Mouse (Mus musculus): ENCODE results near the gene Ppat.
A peak's percentile ranks its signal among the peaks of the same experiment; 100 is the strongest.
"Not testable (repeated sequence)": the region's sequence is repeated elsewhere in the genome, so short reads cannot be mapped to it uniquely, and the experiment has no call there.

Ppat gene

DNA sequence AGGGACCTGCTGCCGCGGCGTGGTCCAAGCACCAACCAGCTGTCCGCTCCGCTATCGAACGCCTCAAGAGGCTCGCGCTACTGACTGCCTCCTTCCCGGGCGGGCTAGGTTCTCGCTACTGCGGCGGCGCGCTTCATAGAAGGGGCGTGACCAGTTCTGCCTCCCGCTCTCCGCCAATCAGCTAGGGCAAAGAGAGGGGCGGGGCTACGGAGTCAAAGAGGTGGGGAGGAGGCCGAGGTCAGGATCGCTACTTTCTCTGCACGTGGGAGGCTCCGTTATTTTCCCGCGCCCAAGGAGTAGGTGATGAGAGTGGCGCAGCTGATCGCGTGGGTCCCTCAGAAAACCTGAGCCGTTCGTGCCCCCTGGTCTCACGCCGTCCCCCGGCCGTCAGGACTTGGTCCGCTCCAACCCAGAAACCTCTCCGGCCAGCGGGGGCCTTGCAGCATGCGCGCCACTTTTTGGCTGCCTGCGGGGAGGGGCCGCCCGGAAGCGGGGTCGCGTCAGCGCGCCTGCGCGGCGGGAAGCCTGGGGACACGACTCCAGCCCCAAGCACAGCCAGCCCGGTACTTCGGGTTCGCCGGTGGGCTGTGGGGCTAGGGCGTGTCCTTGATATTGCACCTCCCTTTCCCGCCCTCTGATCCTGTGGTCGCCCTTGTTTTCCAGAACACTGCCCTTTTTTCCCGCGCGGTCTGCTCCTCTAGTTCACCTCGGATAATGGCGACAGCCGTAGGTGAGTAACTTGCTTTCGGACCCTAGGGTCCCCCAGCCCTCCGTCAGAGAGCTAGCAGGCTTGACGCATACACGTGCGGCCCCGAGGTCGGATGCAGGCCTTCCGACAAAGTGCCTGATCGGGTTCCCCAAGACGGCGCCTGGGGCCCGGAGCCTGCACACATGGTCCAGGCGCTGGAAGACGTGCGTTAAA is at the start of gene Ppat, which contains the start of gene Paics:
Ppat (minus strand) TSS at position 473 of the 922 bp plus-strand sequence.
Paics (plus strand) TSS at position 202 of the 922 bp plus-strand sequence.
- peak; percentile 94 for DNase-seq (ENCODE audit: low spot score)

DNA sequence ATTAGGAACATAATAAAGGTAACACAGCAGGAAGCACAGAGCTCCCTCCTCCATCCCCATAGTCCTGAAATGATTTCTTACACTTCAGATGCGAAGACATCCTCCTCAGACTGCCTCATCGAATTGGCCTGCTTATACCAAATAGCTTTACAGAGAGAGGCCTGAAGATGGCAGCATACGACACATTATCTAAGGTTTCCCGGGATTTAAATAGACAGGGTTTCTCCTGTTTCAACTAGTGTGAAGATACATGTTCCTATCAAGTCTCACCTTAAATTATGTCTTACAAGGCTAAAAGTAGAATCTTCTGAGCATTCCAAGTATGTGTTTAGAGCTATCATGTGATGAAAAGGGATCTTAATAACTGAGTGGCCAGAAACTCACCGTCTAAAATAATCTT is 47.0 kb upstream of the Ppat start:
- DNase-seq (ENCODE audit: low spot score) = no peak

DNA sequence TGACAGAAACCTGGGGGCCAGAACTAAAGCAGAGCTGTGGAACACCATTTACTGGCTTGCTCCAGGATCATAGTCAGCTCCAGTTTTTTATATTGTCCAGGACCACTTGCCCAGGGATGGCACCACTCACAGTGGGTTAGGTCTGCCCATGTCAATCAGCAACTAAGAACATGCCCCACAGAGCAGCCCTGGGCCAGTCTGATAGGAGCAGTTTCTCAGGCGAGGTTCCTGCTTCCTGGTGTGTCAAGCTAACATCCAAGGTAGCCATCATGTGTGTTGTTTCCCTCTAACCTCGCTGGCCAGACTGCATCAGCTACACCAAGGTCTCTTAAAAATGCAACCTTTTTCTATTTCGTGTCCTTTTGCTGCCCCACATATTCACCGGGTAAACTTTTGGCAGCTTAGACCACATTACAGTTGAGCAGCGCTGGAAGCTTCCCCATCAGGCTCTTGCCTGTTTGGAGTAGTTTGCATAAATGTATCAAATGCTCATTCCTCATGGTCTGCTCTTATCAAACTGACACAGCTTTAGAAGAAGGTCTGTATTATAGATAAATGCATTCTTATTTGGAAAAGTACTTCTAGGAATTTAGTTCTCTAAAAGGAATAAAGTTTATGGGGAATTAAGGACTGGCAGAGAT is 41.9 kb upstream of the Ppat start:
- DNase-seq (ENCODE audit: low spot score) = no peak

DNA sequence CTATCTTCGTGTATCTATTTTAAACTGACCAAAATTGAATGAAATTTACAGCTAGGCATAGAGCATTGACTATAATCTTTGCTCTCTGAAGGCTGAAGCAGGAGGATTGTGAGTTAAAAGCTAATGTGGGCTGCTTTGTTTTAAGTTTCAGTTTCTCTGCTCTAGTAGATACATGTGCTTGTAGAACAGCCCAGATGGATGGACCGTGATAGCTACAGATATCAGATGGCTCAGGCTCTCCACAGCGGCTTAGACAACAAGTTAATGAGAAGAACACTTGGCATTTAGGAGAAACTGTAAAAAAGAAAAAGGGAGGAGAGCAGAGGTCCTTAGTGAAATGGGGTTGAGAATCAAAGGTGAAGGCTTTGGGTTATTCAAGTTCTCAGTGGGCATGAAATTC is 39.4 kb upstream of the Ppat start:
- DNase-seq (ENCODE audit: low spot score) = no peak

DNA sequence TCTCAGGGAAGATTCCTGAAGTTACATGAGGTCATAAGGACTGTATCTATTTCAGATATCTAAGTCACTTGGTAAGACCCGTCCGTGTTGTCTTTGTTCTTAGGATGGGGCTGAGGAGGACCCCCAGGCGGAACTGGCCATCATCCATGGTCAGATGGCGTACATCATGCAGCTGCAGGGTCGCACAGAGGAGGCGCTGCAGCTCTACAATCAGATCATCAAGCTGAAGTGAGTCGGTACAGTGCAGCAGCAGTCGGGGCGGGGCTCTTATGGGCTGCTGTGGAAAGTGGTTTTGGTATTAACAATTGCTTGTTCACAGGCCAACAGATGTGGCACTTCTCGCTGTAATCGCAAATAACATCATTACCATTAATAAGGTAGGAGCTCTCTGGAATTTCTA is 32.6 kb upstream of the Ppat start:
- no peak for DNase-seq (ENCODE audit: low spot score)

DNA sequence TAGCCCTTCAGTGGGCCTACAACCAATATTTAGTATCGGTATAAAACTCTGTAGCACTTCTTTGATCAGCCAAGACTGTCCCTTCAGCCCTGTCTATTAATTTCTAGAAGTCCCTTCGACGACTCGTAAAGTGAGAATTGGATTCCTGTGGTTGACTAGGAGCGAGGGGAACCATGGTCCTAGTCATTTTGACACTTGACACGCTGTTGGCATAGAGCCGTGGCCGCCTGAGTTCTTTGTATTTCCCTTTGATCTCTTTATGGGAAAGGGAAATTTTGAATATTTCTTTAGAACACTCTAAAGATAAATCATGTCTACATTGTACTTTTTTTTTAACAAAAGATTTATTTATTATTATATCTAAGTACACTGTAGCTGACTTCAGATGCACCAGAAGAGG is 24.4 kb upstream of the Ppat start:
- DNase-seq (ENCODE audit: low spot score) = no peak

DNA sequence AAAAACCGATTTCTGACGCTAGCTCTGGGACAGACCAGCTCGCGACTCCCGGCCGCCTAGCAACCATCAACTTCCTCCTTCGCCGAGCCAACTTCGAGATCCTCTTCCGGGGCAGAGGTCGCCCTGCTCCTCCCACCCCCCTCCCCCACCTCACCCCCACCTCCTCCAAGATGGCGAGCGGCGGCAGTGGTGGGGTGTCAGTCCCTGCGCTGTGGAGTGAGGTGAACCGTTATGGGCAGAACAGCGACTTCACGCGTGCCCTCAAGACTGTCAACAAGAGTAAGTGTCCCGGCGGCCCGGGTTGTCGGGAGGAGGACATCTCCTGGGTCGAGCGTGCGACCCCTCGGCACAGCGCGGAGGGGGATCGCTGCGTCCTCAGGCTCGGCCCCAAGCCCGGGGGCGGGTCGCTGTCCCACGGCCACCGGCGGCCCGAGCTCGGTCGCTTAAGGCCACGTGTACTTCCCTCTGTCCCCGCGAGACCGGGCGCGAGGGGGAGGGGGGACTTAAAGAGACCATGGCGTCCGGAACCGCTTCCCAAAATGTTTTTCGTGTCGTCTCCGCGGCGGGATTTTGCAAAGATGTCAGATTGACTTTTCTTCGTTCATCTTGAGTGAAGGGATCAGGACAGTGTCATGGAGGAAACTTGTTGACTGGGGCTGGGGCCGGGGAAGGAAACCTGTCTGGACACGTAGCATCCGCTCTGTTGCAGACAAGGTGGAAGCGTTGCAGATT is 23.3 kb upstream of the Ppat start, which contains the start of gene Srp72:
Srp72 (plus strand) TSS at position 130 of the 732 bp plus-strand sequence.
- peak; percentile 52 for DNase-seq (ENCODE audit: low spot score)

DNA sequence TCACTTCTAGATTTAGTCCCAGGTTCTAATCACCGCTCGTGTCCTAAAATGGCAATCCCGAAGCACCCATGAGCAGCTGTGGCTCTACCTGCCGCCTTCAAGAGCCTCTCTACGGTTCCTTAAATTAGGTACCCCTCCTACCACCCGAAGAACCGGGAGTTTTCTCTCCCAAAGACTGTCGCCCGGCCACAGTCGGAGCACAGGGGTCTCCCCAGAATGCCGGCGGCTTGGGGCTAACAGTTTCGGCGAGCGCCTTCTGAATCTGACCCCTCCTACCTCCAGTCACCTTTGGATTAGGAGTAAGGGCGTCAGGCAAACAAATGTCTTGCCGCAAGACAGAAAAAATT is 22.8 kb upstream of the Ppat start:
- DNase-seq (ENCODE audit: low spot score) = no peak

DNA sequence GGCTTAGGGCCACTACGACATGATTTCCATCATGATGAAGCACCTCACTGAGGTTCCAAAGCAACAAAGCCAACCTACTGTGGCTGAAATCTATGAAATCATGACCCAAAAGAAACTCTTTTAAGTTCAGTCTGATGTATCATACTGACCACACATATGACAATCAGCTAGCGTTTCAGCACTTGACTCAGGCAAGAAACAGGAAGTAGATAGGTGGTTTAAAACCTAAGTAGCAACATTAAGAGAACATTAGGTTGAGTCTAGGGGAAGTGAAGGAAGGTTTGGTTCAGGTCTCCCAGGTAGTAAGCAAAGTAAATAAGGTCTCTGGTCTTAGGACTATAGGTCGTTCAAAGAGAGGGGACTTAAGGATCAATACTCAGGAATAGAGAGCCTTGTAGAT is 22.1 kb upstream of the Ppat start:
- DNase-seq (ENCODE audit: low spot score) = no peak

DNA sequence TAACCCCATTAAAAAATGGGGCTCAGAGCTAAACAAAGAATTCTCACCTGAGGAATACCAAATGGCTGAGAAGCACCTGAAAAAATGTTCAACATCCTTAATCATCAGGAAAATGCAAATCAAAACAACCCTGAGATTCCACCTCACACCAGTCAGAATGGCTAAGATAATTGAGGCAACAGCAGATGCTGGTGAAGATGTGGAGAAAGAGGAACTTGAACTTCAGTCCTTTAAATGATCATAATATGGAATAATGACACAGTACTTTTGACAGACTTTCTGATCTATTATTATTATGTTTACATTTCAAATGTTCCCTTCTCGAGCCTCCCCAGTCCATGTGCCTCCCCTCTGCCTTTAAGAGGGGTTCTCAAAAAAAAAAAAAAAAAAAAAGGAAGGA is 19.7 kb upstream of the Ppat start:
- not testable (repeated sequence) for DNase-seq (ENCODE audit: low spot score)

DNA sequence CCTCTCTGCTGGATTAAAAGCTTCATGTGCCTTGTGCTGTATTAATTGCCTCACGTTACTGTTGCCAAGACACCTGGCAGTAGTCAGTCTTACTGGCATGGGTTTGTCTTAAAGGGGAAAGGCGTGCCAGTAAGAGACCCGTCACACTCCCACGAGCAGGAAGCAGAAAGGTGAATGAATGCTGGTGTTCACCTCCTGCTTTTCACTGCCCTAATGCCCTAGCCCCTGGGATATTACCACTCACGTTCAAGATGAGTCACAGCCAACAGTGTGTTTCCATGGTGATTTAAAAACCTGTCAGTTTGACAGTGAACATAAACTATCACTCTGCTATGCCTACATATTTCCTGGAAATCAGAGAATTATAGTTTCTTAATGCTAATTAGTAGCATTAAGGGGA is 17.9 kb upstream of the Ppat start:
- no peak for DNase-seq (ENCODE audit: low spot score)

DNA sequence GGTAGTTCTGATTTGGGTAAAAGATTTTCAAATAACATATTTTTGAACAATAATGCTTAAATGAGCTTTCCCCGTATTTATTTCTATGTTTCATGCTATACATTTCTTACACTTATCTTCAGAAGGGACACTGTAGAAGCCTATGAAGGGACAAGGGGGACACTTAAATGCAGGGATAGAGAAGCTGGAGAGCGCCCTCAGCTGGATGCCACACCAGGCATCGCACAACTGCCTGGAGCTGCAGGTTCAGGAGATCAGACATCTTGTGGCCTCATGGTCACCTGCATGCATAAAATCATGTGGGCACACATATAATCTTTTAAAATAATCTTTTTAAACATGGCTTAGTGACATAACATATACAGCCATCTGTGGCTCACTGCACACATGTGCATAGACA is 13.3 kb upstream of the Ppat start:
- DNase-seq (ENCODE audit: low spot score) = no peak

DNA sequence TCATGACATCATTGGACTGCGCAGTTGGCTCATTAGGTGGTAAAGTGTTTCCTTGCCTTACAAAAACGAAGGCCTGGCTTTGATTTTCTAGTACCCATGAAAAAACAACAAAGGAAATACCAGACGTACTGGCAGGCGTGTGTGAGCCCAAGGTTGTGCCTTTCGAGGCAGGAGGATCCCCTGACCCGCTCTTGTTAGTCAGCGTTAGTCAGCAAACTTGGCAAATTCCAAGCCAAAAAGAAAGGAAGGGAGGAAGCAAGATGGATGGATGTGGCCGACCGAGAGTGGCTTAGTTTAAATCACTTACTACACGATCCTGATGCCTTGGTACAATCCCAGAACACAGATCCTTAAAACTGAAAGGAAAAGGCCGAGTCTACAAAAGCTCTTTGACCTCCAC is 11.2 kb upstream of the Ppat start:
- DNase-seq (ENCODE audit: low spot score) = no peak

DNA sequence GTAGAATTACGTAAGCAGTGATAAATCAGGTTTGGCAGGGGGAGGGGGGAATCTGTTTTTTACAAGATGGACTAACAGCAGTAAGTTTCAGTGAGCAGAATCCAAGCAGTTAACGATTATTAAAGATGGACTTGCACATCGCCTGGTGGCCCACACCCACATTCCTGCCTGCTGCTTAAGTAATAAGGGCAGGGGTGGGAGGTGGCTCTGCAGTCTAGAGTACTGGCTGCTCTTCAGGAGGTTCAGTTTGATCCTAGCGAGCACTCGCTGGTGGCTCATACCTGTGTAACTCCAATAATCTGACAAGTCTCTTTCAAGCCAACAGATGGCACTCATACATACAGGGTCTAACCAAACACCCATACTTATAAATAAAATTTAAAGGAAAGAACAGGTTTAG is 8.2 kb upstream of the Ppat start:
- no peak for DNase-seq (ENCODE audit: low spot score)

DNA sequence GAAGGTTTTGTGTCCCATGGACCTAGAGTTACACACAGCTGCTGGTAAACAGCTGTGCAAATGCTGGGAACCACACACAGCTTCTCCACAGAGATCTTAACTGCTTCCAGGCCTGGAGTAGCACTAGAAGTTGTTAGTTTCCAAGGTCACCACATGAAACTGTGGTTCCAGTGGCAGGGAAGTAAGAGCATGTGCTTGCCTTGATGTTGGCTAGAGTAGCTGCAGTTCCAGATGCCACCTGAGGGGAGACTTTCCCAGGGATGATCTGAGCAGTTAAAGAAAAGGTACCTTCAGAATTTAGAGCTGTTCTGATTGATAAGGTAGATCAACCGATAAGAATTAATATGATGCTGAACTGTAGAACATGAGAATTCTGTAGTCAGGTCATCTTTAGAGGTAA is 6.6 kb upstream of the Ppat start:
- DNase-seq (ENCODE audit: low spot score) = no peak

DNA sequence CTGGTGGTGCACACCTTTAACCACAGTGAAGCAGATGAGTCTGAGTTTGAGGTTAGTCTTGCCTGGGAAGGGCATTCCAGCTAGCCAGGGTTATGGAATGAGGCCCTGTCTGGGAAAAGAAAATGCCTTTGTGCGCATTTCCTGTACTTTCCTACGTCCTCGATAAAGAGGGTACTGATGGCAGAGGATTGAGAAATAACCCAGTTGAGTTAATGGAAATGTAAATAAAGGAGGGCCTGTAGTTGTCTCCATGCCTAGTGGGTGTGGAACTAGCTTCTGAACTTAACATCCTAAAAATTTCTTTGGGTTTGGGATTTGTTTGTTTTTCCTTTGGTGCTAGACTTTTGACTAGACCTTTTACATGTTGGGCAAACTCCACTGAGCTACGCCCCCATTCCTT is 4.1 kb upstream of the Ppat start:
- no peak for DNase-seq (ENCODE audit: low spot score)

DNA sequence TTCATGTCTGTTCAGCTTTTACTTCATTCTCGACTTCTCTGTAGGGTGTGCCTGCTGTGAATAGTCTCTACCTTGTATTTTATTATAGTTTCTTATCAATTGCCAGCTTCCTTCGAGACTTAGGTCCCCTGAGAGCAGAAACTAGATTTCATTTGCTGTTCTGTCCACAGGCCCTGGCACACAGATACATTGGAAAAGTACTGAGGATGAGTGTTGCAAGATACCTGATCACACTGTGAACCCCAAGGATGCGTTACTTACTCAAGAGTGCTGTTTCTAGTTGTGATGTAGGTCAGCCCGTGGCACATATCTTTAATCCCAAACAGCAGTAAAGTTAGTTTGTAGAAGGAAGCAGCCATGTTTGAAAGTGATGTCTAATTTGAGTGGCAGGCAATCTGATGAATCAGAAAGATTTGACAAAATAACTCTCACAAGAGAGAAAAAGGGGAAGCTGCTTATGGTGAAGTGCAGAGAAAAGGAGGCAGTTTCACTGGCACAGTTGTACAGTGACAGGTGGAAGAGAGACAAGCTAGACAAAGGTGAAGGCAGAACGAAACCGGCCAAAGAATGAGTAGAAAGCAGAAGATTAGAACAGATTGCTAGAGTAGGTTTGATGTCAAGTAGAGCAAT is 3.0 kb upstream of the Ppat start:
- no peak for DNase-seq (ENCODE audit: low spot score)

DNA sequence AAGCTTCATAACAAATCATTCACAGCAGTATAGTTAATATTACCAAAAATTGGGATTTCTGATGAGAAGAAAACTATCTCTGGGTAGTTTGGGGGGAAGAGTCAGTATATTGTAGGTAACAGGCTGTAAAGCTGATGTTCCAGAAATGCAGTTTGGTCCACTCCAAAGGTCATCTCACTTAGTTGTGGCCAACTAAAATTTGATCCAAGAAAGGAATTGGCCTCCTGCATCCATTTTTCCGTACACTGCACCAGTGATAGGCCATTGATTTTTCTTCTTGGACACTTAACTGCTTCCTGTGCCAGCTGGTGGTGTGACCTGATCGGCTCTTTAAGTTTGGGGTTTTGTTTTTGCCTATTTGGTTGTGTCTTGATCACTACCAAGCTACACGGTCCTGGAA is 2.4 kb upstream of the Ppat start:
- DNase-seq (ENCODE audit: low spot score) = no peak

DNA sequence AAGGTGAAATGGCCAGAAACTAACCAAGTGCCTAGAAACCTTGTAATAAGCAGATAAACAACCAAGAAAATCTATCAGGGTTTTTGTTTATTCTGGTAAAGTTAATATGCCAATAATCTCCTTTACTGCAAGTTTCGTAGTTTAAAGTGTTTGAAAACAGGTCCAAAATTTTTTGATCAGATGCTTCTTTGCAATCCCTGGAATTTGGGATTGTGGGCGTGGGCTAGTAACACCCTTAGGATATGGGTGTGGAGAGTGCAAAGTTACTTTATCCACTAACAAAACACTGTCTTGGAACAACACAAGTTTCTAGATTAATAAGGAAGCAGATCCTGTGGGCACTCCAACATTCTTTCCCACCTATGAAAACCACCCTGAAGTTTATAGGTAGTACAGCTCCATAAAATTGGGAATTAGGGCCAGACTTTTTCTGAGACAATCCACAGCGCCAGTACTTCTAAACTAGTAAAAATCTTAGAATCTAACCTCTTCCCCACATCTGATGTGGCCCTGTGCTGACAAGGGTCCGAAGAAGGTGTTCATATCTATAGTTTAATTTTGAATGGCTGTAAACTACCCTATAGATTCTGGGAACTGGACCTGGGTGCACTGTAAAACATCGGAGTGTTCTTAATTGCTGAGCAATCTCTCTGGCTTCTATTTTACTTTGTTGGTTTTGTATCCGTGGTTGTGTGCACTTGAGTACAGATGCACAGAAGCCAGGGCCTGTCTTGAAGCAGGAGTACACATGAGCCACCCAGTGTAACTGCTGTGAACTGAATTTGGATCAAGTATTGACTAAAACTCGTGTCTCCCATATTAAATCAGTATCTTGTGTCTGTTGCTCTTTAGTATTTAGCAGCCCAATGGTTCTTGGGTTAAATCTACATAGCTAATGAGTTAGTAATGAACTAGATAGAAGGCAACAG is 998 bp upstream of the Ppat start:
- no peak for DNase-seq (ENCODE audit: low spot score)

DNA sequence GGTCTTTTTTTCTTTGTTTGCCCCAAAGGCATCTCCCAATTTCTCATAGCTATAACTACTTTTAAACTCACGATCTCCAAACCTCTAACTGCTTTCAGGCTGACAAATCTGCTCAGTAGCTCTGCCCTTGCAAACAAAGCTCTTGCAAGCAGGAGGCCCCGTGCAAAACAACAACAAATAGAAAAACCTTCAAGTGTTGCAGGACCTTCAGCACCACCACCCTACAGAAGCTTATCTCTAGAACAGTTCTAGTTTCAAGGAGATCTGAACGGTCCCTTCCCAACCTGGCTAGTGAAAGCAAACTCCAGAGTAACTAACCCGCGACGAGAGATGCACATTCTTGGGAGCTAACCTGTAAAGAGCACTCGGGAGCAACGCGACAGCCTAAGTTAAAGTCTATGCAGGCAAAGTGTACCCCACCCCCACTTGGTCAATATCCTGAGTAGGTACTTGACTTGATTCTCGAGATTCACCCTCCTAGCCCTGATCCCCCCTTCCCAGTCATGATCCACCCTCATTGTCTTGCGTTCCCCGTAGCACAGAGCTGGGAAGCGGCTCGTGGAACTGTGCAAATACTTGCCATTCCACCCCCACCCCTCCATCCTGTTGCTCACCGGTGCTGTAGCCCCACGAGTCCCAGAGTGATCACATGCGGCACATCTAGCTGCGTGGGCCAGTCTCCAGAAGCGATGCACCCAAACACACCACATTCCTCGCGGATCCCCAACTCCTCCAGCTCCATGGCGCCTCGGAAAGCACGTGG is 854 bp downstream of the Ppat start:
- DNase-seq (ENCODE audit: low spot score) = no peak

DNA sequence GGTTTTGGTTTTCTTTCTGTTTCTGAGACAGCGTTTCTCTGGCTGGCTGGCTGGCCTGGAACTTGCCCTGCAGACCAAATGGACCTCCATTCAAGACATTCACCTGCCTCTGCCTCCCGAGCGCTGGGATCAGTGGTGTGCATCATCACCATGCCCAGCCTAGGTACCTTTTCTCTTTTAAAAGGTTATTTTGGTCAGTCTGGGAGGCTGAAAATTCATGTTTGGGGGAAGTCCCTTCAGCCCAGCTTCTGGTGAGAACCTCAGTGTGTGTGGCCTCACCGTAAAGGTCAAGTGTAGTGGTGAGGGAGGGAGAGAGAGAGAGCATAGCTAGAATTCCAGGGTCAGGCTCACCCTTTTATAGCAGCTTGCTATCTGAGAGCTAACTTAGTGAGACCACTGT is 3.6 kb downstream of the Ppat start:
- no peak for DNase-seq (ENCODE audit: low spot score)
